Mouse (Mus musculus) kidney, embryonic 16.5 days (tissue): ENCODE data around the gene Gm21988. TPM values are rescaled to one million over a fixed set of nuclear protein-coding genes. Genes with fewer than 3 reads are reported as not detected.

ENCODE experiments used
- ATAC-seq: fragments of 200-750 bp; cut with Nextera tagmentation; 2 replicates; pipeline ENCODE4 v1.8.0; 2017; ENCODE audit warnings: moderate TSS enrichment; ENCODE audit not compliant: low FRiP score, low TSS enrichment
- H3K27ac ChIP-seq: fragments of 300-500 bp; sonication (generic); 2 replicates; pipeline ENCODE4 v1.5.1; 2014; ENCODE audit warnings: low read length
- H3K27me3 ChIP-seq: fragments of 300-500 bp; sonication (generic); 2 replicates; pipeline ENCODE4 v1.6.1; 2014; ENCODE audit warnings: low read length, control low read depth, mixed read lengths; ENCODE audit not compliant: insufficient read depth
- H3K36me3 ChIP-seq: fragments of 300-500 bp; sonication (generic); 2 replicates; pipeline ENCODE4 v1.6.1; 2014; ENCODE audit warnings: low read length, control low read depth, mixed read lengths; ENCODE audit not compliant: insufficient read depth
- H3K4me1 ChIP-seq: fragments of 300-500 bp; sonication (generic); 2 replicates; pipeline ENCODE4 v1.6.1; 2014; ENCODE audit warnings: low read length, control low read depth, mixed read lengths; ENCODE audit not compliant: insufficient read depth
- H3K4me2 ChIP-seq: fragments of 300-500 bp; sonication (generic); replicated peaks from 2 replicates; pipeline ENCODE4 v1.6.1; 2014; ENCODE audit warnings: low read depth, low read length
- H3K4me3 ChIP-seq: fragments of 300-500 bp; sonication (generic); 2 replicates; pipeline ENCODE4 v1.5.1; 2014; ENCODE audit warnings: mild to moderate bottlenecking, low read length
- H3K9ac ChIP-seq: fragments of 300-500 bp; sonication (generic); replicated peaks from 2 replicates; pipeline ENCODE4 v1.6.1; 2014; ENCODE audit warnings: low read length
- H3K9me3 ChIP-seq: fragments of 300-500 bp; sonication (generic); 2 replicates; pipeline ENCODE4 v1.6.1; 2016; ENCODE audit warnings: low read length, control low read depth
- WGBS: fragments of 180-500 bp; shearing (Covaris S2); extraction: QIAGEN DNeasy Blood & Tissue Kit; methylation state at CpG from one replicate; pipeline ENCODE4 v1.1.7; 2014; 5-methylcytosine and 5-hydroxymethylcytosine counted together
- polyA plus RNA-seq: library from polyadenylated mRNA; unstranded; fragments of >200 nt; fragmentation: Nextera tagmentation; extraction: Ambion mirVana; gene quantifications from 2 replicates; pipeline ENCODE4 v1.2.1, GENCODE M21; 2015

The Gm21988 gene
- polyA plus RNA-seq, 1 experiment from 2014 or later, result 10.5 TPM

DNA sequence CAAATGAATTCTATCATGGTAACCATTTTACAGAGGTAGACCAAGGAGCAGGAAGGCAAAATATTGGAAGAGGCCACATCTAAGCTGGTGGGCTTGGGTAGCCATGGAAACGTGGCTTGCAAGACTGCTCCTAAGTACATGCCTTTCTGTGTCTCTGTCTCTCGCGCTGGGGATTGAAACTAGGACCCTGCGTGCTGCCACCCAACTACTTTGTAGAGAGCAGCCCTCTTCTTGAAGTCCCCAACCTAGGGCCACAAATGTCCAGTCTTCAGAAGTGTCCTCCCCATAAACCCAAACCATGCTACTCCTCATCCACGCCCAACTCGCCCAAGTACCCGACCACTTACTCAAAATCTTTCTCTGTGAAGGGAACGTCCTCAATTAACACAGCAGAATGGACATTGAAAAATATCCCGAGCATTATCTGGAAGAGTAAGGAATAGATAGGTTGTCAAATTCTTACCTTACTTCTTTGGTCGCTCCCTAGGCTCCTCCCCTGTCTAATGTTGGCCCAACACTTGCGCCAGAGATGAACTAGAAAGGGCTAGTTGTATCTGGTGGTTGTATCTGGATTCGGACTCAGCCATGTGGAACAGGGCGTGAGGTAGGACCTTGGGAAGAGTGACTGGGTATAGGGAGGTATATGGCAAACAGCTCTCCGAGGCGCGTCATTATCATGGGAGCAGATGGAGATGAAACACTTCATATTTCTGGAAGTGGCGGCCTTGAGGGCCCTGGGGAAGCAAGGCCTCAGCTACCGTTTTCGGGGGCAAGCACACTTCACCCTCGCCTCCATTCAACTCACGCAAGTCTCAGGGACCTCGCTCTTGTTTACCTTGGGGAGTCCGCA, 814 bp downstream of the Gm21988 start:
- Histone ChIP-seq H3K4me2 (peak overlapping the region; percentile 96), H3K4me1 (peaks cover 34% of the 10 kb centered on the region), H3K9me3 (no peaks in the 10 kb centered on the region), H3K27me3 (no peaks in the 10 kb centered on the region), H3K9ac (peak overlapping the region; percentile 96), H3K36me3 (peaks cover 11% of the 10 kb centered on the region; the same call in 1 of the 2 replicates), H3K4me3 (peak overlapping the region; percentile 99), H3K27ac (peak overlapping the region; percentile 93)
- WGBS, result 12% methylated on average over 23 of the region's 23 CpGs
- no peak for ATAC-seq

DNA sequence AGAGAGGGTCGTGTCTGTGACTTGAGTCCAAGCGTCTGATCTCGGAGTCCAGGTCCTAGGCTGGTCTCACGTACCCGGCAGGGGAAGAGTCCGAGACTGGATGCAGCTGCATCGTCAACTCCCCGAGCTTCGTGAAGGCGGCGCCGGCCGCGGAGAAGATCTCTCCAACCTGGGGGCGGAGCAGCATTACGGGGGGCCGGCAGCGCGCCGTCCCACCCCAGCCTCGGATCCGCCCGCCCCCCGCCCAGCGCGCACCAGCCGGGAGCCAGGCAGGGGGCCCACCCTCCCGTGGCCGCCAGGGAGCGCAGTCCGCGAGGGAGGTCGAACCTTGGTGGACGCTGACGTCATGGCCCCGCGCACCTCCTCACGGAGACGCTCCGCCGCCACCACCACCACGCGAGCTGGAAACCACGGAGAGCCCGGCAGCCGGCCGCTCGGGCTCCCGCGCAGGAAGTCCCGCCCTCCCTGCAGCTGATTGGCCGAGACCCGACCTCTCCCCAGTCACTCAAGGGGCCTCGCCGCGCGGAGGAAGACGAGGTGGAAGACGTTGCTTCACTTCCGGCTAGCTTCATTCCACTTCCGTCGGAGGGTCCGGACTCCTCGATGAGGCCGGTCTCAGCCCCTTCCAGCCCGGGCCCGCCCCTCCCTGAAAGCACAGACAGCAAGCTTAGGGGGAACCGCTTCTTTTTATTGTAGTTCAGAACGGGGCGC, 2.0 kb downstream of the Gm21988 start, which contains the start of gene 0610010K14Rik:
TSS of gene 0610010K14Rik (minus strand) at position 458 of the 711 bp plus-strand sequence.
- Histone ChIP-seq H3K4me2 (peak within 1 kb of the TSS; percentile 96), H3K4me3 (peak within 1 kb of the TSS; percentile 99), H3K4me1 (peaks cover 45% of the 10 kb centered on the region), H3K27ac (peak within 1 kb of the TSS; percentile 93), H3K27me3 (no peaks in the 10 kb centered on the region), H3K9me3 (no peaks in the 10 kb centered on the region), H3K9ac (peak within 1 kb of the TSS; percentile 96), H3K36me3 (peaks cover 11% of the 10 kb centered on the region; the same call in 1 of the 2 replicates)
- WGBS, result under 1% methylated on average over 49 of the region's 70 CpGs
- peak; percentile 95 for ATAC-seq

DNA sequence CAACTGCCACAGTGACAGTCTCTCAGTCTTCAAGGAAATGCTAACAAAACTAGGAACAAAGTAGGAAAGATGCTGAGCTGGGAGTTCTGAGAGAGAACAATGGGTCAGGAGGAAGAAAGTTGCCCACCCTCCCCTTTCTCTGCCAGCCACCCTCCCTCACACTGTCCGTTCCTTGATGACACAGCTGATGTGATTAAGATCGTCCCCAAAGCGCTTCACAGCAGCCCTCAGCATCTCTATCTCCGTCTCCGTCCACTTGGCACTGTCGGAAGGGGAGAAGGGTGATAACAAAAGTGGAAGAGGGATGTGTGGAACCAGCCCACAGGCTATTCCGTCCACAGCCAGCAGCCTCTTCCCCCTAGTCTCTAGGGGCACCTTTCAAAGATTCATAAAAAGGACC, 2.9 kb downstream of the Gm21988 start:
- Histone ChIP-seq H3K4me1 (peaks cover 52% of the 10 kb centered on the region), H3K4me3 (peak overlapping the region; percentile 99), H3K9me3 (no peaks in the 10 kb centered on the region), H3K36me3 (peaks cover 11% of the 10 kb centered on the region; the same call in 1 of the 2 replicates), H3K27me3 (no peaks in the 10 kb centered on the region), H3K27ac (peak overlapping the region; percentile 93), H3K9ac (peak overlapping the region; percentile 96), H3K4me2 (peak overlapping the region; percentile 96)
- WGBS, result 36% methylated on average over 7 of the region's 7 CpGs
- no peak for ATAC-seq

DNA sequence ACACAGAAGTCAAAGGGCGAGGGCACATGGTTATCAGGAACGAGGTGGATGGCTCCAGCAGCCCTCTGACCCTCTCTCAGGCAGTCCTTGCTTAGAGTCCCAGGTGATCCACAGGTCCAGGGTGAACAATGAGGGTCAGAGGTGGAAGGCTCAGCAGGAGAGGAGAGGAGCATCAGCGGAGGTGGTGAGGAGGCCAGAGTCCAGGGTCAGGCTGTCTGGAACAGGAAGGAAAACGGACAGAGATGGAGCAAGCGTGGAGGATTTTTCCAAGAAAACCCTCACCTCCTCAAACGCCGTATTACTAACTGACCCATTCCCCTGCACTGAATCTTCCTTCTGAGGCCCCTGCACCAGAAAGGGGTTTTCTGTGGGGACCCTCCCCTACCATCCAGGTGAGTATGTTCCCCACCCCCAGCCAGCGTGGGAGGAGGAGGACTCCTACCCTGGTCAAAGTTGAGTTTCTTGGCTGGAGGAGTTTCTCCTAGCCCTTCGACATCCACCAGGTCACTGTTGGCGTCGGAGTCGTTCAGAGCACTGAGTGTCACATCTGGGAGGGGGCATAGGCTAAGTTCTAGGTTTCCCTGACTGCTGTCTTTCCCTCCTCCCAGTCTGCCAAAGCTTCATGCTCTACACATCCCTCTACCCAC, 4.3 kb downstream of the Gm21988 start:
- no peak overlapping the region for H3K4me2 ChIP-seq
- H3K36me3 ChIP-seq, result peaks cover 11% of the 10 kb centered on the region; the same call in 1 of the 2 replicates
- H3K4me1 ChIP-seq, result peaks cover 50% of the 10 kb centered on the region
- H3K27ac ChIP-seq, result no peak overlapping the region
- no peaks in the 10 kb centered on the region for H3K27me3 ChIP-seq
- no peak for ATAC-seq
- no peaks in the 10 kb centered on the region for H3K9me3 ChIP-seq
- no peak overlapping the region for H3K9ac ChIP-seq
- H3K4me3 ChIP-seq, result no peak overlapping the region
- 86% methylated on average over 12 of the region's 12 CpGs for WGBS

DNA sequence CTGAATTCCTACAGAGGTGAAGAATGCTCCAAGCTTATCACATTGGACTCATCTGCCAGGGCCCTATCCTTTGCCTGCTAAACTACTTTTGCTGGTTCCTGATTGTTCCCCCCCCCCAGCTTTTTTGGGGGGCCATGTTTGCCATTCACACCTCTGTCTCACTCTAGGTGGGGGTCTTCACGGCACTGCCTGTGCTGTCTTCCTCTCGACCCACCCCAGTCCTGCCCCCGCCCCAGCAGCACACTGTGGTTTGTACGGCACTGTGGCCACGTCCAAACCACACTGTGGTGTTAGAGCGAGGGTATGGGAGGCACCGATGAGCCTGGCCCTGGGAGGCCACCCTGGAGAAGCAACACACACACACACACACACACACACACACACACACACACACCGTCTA, 5.1 kb downstream of the Gm21988 start:
- Histone ChIP-seq H3K4me1 (peaks cover 53% of the 10 kb centered on the region), H3K27me3 (peaks cover 7% of the 10 kb centered on the region), H3K9me3 (no peaks in the 10 kb centered on the region), H3K4me2 (no peak overlapping the region), H3K4me3 (no peak overlapping the region), H3K36me3 (peaks cover 11% of the 10 kb centered on the region; the same call in 1 of the 2 replicates), H3K27ac (0 out of 2 replicates have a peak overlapping the region, but pooled peaks have one; percentile 17), H3K9ac (0 out of 2 replicates have a peak overlapping the region, but pooled peaks have one; percentile 25)
- WGBS, result 87% methylated on average over 8 of the region's 8 CpGs
- no peak for ATAC-seq

DNA sequence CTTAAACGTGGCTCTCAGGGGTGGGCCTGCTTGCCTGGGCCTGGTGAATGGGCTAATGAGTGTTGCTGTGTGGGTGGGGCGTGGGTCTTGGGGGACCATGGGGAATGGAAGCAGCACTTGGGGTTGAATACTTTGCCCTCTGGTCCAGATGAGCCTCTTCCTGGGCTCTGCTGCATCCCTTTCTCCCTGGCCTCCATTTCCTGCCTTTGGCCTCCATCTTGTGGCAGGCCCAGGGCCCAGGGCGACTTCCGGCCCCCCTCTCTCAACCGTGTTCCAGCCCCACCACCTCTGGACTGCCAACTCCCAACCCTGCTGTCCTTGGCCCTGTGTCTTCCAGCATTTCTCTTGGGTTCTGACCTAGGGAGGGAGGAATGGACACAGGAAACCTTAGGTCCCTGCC, 5.6 kb downstream of the Gm21988 start:
- H3K27ac ChIP-seq, result 0 out of 2 replicates have a peak overlapping the region, but pooled peaks have one; percentile 17
- WGBS, result 56% methylated on average over 5 of the region's 5 CpGs

DNA sequence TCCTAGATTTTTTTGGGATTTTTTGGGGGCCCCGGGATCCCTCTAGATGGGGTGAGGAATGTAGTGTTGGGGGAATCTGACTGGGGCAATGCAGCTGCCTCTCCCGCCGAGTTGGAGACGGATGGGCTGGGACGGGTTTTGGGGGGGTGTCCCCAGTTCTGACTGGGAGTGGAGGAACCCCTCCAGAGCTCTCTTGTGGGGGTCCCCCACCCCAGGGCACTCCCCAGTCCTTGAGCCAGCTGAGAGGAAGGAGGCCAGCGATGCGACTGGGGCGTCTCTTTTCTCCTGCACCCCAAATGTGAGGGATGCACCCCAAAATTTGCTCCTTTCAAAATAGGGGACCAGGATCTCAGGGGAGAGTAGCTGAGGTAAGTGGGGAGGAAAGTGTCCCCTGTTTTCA, 6.6 kb downstream of the Gm21988 start:
- peaks cover 47% of the 10 kb centered on the region for H3K4me1 ChIP-seq
- peaks cover 11% of the 10 kb centered on the region; the same call in 1 of the 2 replicates for H3K36me3 ChIP-seq
- ATAC-seq, result no peak
- H3K9me3 ChIP-seq, result no peaks in the 10 kb centered on the region
- 40% methylated on average over 8 of the region's 8 CpGs for WGBS
- H3K4me2 ChIP-seq, result peak overlapping the region; percentile 77
- H3K27ac ChIP-seq, result peak overlapping the region; percentile 34; the same call in 1 of the 2 replicates
- peak overlapping the region; percentile 79 for H3K9ac ChIP-seq
- peak overlapping the region; percentile 46 for H3K4me3 ChIP-seq
- H3K27me3 ChIP-seq, result peaks cover 22% of the 10 kb centered on the region

More for the DNA sequence above, 5.6 kb downstream of the Gm21988 start:
- peaks cover 12% of the 10 kb centered on the region for H3K27me3 ChIP-seq
- 0 out of 2 replicates have a peak overlapping the region, but pooled peaks have one; percentile 25 for H3K9ac ChIP-seq
- H3K4me3 ChIP-seq, result no peak overlapping the region
- H3K36me3 ChIP-seq, result peaks cover 11% of the 10 kb centered on the region; the same call in 1 of the 2 replicates
- H3K4me2 ChIP-seq, result no peak overlapping the region; the same call in 1 of the 2 replicates
- no peak for ATAC-seq
- H3K4me1 ChIP-seq, result peaks cover 55% of the 10 kb centered on the region
- H3K9me3 ChIP-seq, result no peaks in the 10 kb centered on the region

DNA sequence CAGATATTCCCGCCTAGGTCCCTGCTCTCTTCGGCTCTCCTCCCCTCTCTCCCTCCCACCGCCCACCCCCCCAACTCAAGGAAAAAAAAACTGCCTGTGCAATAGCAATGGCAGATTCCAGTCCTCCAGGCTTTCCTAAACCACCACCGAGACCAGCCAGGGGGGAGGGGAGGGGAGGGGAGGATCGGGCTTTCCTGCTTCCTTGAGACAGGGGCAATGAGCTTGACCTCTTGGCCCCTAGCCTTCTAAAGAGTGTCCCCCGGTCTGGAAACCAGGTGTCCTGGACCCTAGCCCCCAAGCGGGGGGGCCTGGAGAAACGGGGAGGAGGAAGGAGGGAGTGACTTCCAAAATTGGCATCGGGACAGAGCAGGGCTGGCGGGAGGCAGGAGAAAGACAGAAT, 7.1 kb downstream of the Gm21988 start:
- 5% methylated on average over 9 of the region's 10 CpGs for WGBS
- ATAC-seq, result no peak
- peak overlapping the region; percentile 34; the same call in 1 of the 2 replicates for H3K27ac ChIP-seq
- H3K4me2 ChIP-seq, result peak overlapping the region; percentile 77
- H3K27me3 ChIP-seq, result peaks cover 27% of the 10 kb centered on the region
- peaks cover 11% of the 10 kb centered on the region; the same call in 1 of the 2 replicates for H3K36me3 ChIP-seq
- no peaks in the 10 kb centered on the region for H3K9me3 ChIP-seq
- H3K9ac ChIP-seq, result peak overlapping the region; percentile 79
- peak overlapping the region; percentile 46 for H3K4me3 ChIP-seq
- H3K4me1 ChIP-seq, result peaks cover 47% of the 10 kb centered on the region

DNA sequence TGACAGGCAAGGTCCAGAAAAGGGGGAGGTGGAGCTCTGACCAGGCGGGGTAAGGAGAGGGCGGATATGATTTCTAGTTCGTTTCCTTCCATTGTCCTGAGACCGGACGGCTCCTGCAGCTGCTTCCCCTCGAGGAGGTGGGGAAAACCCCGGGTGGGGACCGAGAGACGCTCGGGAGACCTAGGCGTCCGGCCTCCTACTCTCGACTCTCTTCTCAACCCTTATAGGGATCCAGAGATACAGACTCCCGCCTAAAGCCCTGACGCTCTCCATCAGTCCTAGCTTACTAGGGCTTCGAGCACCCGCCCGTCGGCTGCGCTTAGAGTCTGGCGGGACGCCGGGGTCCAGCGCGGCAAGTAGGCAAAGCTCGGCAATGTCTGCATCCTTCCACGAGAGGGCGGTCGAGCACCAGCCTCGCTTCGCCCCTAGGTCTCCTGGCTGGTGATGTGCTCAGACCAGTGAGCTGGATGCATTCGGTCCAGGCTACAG, 9.3 kb downstream of the Gm21988 start:
- ATAC-seq, result peak; percentile 70
- Histone ChIP-seq H3K27ac (peak overlapping the region; percentile 82), H3K36me3 (peaks cover 5% of the 10 kb centered on the region; the same call in 1 of the 2 replicates), H3K9ac (peak overlapping the region; percentile 12), H3K4me3 (peak overlapping the region; percentile 48), H3K9me3 (no peaks in the 10 kb centered on the region), H3K4me2 (peak overlapping the region; percentile 56), H3K4me1 (peaks cover 38% of the 10 kb centered on the region), H3K27me3 (peaks cover 49% of the 10 kb centered on the region)
- WGBS, result under 1% methylated on average over 32 of the region's 32 CpGs
